Mouse (Mus musculus) embryonic fibroblast, embryonic 13.5 days (primary cell): ENCODE results near the gene Adssl1.

ENCODE experiments used
- CTCF ChIP-seq: IDR thresholded peaks from 2 replicates; pipeline ENCODE4 v1.5.1; 2011; ENCODE audit warnings: mild to moderate bottlenecking, control low read depth, low read length, moderate library complexity, borderline replicate concordance; ENCODE audit not compliant: insufficient read depth
- POLR2A ChIP-seq: IDR thresholded peaks from 2 replicates; pipeline ENCODE4 v1.6.1; 2011; ENCODE audit warnings: low read depth, mild to moderate bottlenecking, control low read depth, low read length, moderate library complexity

DNA sequence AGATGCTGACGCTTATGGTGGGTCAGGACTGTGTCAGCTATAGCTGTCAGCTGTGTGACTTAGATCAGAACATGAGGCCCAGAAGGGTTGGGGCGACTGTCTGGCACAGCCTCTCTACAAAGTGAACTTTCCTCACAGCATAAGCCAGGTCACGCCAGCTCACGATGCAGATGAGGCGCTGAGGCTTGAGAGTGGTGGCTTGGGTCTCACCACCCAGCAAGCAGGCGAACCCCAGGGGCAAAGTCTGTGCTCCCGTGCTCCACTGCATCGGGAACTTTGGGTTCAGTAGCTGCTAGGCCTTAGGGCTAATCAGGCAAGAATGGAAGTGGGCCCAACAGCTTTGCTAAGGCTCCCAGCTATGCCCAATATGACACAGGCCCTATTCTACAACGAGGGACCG, 10.8 kb upstream of the Adssl1 start:
- TF ChIP-seq CTCF (no peak), POLR2A (no peak)
